Mouse (Mus musculus): ENCODE data around the gene Idh2.

Gene Idh2

GRCm38 (mm10) chr7:80123115-80123514 is 7.9 kb upstream of the Idh2 start:
- no peak for DNase-seq (ENCODE audit: low spot score)

DNA sequence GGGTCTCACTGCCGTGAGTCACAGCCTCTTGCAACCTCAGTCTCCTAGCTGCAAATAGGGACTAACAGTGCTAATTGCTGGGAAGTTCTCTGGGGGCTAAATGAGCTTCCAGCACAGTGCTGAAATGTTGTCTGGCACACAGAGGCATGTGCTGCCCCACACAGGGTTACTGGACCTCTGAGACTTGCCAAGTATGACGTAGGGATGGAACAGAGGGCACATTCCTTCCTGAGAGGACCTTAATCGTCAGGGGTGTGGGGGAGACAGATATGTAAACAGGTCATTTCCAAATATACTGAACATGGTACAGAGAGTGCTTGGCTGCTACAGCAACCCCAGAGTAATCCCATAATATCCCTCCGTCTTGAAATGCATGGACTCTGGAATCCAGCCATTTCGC is 5.9 kb upstream of the Idh2 start:
- DNase-seq (ENCODE audit: low spot score) = no peak

DNA sequence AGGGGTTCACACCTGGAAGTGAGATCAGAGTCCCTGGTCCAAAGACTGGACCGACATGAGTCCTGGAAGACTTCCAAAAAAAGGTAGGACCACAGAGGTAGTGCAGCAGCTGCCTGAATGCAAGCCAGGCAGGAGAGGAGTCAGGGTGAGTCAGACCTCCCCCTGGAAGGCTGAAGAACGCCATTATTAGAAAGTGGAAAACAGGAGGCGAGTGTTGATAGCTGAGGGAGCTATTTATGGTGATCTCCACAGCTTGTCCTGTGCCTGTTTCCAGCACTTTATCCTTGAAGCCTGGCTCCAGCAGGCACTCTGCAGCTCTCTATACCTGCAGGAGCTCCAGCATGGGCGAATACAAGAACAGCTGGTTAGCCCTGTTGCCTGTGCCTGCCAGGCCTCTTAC is 4.0 kb upstream of the Idh2 start:
- DNase-seq (ENCODE audit: low spot score) = no peak

- DNase-seq (ENCODE audit: low spot score) = no peak
Measured at GRCm38 (mm10) chr7:80116158-80116557, 966 bp upstream of the Idh2 start.

GRCm38 (mm10) chr7:80114451-80115223 is 555 bp downstream of the Idh2 start:
- peak; percentile 60 for DNase-seq (ENCODE audit: low spot score)

- DNase-seq (ENCODE audit: low spot score) = peak; percentile 42
Measured at GRCm38 (mm10) chr7:80113989-80114388, 1.2 kb downstream of the Idh2 start.

GRCm38 (mm10) chr7:80111066-80112045 is 3.8 kb downstream of the Idh2 start:
- DNase-seq (ENCODE audit: low spot score) = no peak

DNA sequence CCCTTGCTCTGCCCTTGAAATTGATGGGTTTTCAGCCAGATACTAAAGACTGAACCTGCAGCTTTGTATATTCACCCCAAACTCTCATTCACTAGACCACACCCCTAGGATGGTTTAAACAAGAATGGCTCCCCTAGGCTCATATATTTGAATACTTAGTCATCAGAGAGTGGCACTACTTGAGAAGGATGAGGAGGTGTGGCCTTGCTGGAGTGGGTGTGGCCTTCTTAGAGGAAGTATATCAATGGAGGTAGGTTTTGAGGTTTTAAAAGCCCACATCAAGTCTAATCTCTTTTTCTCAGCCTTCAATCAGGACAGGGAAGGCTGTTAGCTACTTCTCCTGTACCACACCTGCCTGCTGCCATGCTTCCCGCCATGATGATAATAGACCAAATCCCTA is 8.8 kb downstream of the Idh2 start:
- DNase-seq (ENCODE audit: low spot score) = no peak

GRCm38 (mm10) chr7:80105637-80106390 is 9.4 kb downstream of the Idh2 start:
- DNase-seq (ENCODE audit: low spot score) = no peak

- no peak for DNase-seq (ENCODE audit: low spot score)
Measured at GRCm38 (mm10) chr7:80103335-80103734, 11.9 kb downstream of the Idh2 start.

DNA sequence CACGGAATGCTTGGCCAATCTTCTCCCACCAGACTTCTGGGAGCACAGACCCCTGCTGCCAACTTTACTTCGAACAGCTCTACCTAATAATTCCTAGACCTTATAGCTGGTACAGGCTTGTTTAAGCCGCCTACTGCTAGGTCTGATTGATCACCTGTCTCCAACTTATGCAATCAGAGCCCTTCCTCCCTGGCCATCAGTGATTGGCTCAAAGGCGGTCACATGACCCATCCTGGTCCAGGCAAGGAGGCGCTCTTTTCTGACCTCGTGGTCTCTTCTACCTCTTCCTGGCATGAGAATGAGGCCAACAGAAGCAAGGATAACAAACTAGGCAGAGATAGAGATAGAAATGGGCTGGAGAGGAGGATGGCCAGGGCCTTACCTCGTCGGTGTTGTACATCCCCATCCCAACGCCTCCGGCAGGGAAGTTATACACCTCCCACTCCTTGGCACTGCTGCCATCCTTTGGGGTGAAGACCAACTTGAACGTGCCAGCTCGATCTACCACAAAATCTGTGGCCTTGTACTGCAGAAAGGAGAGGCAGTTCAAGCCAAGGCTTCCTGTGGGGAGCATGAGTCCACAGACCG is 16.7 kb downstream of the Idh2 start:
- DNase-seq (ENCODE audit: low spot score) = no peak

- DNase-seq (ENCODE audit: low spot score) = no peak
Measured at GRCm38 (mm10) chr7:80095598-80096309, 19.4 kb downstream of the Idh2 start.

GRCm38 (mm10) chr7:80094481-80094880 is 20.7 kb downstream of the Idh2 start:
- no peak for DNase-seq (ENCODE audit: low spot score)

GRCm38 (mm10) chr7:80092351-80093046 is 22.7 kb downstream of the Idh2 start:
- peak; percentile 66 for DNase-seq (ENCODE audit: low spot score)

GRCm38 (mm10) chr7:80091866-80092210 is 23.4 kb downstream of the Idh2 start:
- DNase-seq (ENCODE audit: low spot score) = no peak

DNA sequence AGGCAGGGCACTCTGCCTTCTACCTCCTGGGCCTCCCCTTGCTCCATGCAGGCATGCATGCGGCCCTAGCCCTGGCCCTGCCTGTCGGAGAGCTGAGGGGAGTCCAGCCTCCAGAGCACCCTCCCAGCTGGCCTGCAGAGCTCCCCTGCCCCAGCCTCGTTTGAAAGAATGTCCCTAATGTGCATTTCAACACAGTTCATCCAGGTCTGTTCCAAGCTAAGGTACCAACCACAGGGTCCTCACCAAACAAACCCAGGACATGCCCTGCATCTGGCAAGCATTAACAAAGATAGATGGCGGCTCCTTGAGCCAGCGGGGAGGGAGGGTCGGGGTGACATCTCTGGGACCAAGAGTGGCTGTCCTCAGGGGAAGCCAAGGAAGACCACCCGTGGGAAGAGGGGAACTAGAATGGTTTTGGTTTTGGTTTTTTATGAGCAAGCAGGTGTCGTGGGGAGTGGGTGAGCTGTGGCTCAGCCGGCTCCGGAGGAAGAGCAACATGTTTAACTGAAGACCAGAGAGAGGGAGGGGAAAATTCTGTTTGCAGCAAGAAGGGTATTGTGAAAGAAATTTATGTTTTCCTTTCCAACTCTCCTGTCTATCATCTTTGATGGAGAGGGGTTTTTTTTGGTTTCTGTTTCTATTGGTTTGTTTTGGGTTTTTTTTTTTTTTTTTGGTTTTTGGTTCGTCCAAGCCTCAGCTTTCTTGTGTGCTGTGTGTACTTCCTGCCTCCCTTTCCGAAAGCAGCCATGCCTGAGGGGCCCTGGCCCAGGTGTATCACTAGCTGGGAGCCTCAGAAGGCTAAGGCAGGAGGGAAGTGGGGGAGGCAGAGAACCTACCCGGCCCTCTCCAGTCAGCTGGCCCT is 24.0 kb downstream of the Idh2 start:
- DNase-seq (ENCODE audit: low spot score) = no peak

DNA sequence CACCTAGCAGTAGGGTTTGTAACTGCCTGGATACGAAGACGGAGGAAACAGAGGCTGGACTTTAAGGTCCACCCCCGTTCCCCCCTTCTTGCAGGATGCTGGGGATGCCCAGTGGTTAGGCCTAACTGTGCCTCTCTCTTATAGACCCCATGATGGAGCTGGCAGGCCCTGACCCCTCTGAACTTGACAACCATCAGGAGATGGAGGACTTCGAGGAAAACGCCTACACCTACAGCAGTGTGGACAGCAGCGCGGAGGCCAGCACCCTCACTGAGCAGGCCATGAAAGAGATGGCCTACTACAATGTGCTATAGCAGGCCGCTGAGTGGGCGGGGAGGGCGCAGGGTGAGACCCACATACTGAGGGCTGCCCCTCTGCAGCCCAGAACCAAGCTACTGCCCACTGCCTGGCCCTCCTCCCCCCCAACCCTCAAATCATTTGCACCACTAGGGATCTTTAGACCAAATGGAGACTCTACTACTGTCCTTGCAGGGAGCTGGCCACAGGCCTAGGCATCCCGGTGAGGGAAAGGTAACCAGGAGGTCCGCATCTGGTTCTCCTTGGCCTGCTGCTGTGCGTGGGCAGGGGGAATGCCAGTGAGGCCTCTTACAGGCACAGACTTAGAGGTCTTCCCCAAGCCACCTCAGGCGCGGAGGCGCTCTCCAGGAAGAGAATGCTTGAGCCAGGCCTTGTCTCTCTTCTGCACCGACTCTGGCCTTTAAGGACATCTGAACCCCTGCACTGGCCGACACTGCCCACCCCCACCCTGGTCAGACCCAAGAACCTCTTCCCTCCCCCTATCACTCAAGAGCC is 24.8 kb downstream of the Idh2 start:
- no peak for DNase-seq (ENCODE audit: low spot score)

DNA sequence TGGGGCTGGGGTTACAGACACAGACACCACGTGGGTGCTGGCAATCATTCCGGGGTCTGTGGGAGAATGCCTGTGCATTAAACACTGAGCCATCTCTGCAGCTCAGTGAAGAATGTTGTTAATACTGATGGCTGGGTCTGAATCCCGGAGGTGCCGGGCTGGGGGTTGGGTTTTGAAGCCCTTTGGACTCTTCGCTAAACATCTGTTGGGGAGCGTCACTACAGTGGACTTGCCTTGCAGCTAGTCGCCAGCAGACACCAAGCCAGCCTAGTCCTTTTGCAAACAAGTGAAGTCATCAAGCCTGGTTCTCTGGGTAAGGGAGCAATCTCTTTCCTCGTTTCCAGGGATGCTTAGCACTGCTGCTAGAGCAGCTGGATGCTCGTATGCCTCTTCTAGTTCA is 27.0 kb downstream of the Idh2 start:
- no peak for DNase-seq (ENCODE audit: low spot score)
